Mouse (Mus musculus): ENCODE measurements around the gene P2ry6.

DNA sequence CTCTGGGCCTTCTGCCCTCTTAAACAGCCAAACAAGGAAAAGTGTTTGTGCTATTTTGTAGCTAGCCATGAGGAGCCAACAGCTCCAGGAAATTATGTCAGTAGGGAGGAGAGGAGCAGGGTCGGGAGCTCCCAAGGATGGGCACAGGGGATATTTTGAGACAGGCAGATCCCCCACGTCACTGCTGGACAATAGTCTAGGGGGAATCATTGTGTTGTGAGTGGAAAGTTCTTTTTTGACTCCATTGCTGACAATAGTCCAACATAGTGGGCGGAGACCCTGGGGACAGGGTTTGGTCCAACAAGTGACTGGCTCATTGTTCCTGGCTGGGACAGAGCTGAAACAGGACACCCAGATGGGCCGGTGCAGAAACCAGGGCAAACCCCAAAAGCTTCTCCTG is 18.7 kb upstream of the P2ry6 start:
- TF ChIP-seq CTCF (IDR thresholded peaks at IDR 0.05; ENCODE audit: low read depth, low read length): no peak
- TF ChIP-seq EP300 (IDR thresholded peaks at IDR 0.05; ENCODE audit: insufficient read depth, low read depth, low read length): no peak
